Mouse (Mus musculus) bone marrow, adult 2 months (tissue): ENCODE data around the gene Adarb1.

Experiments used
- CTCF ChIP-seq: fragments of 200-500 bp; IDR thresholded peaks from 2 replicates; pipeline ENCODE4 v1.5.1; 2011; ENCODE audit warnings: low read length, control low read depth; ENCODE audit not compliant: control insufficient read depth, insufficient read depth
- POLR2A ChIP-seq: fragments of 200-500 bp; IDR thresholded peaks from 2 replicates; pipeline ENCODE4 v1.6.1; 2011; ENCODE audit warnings: low read depth, mild to moderate bottlenecking, control low read depth, low read length, borderline replicate concordance; ENCODE audit not compliant: control insufficient read depth

- TF ChIP-seq POLR2A (no peak), CTCF (no peak)
Measured at GRCm38 (mm10) chr10:77456507-77456906, 38.4 kb upstream of the Adarb1 start.
